Mouse (Mus musculus) embryonic facial prominence, embryonic 12.5 days (tissue): Measurements from ENCODE around the gene Dcx. TPM values are rescaled to one million over a fixed set of nuclear protein-coding genes. Genes with fewer than 3 reads are reported as not detected.
A peak's percentile ranks its signal among the peaks of the same experiment; 100 is the strongest.

Experiments
- ATAC-seq: fragments of 200-750 bp; cut with Nextera tagmentation; 2 replicates; pipeline ENCODE4 v1.8.0; 2017; ENCODE audit not compliant: insufficient number of reproducible peaks, insufficient read depth, low FRiP score, low TSS enrichment
- H3K27ac ChIP-seq: fragments of 300-500 bp; sonication (generic); 2 replicates; pipeline ENCODE4 v1.5.1; 2016; ENCODE audit warnings: mild to moderate bottlenecking
- H3K27me3 ChIP-seq: fragments of 300-500 bp; sonication (generic); 2 replicates; pipeline ENCODE4 v1.6.1; 2016; ENCODE audit warnings: mild to moderate bottlenecking, moderate library complexity
- H3K36me3 ChIP-seq: fragments of 300-500 bp; sonication (generic); 2 replicates; pipeline ENCODE4 v1.6.1; 2016; ENCODE audit warnings: mild to moderate bottlenecking
- H3K4me1 ChIP-seq: fragments of 300-500 bp; sonication (generic); 2 replicates; pipeline ENCODE4 v1.6.1; 2016
- H3K4me2 ChIP-seq: fragments of 300-500 bp; sonication (generic); replicated peaks from 2 replicates; pipeline ENCODE4 v1.6.1; 2016; ENCODE audit warnings: mild to moderate bottlenecking, moderate library complexity
- H3K4me3 ChIP-seq: fragments of 300-500 bp; sonication (generic); 2 replicates; pipeline ENCODE4 v1.5.1; 2016; ENCODE audit warnings: mild to moderate bottlenecking
- H3K9ac ChIP-seq: fragments of 300-500 bp; sonication (generic); 2 replicates; pipeline ENCODE4 v1.6.1; 2016; ENCODE audit warnings: mild to moderate bottlenecking, moderate library complexity
- H3K9me3 ChIP-seq: fragments of 300-500 bp; sonication (generic); 2 replicates; pipeline ENCODE4 v1.6.1; 2016; ENCODE audit warnings: mild to moderate bottlenecking, moderate library complexity
- WGBS: fragments of 180-500 bp; shearing (Covaris S2); methylation state at CpG from one replicate; pipeline ENCODE4 v1.1.7; 2016; 5-methylcytosine and 5-hydroxymethylcytosine counted together
- polyA plus RNA-seq: library from polyadenylated mRNA; unstranded; fragments of >200 nt; fragmentation: Nextera tagmentation; extraction: Ambion mirVana; gene quantifications from 2 replicates; pipeline ENCODE4 v1.2.1, GENCODE M21; 2016

The Dcx gene
- 17.4 and 18.1 TPM in 2 replicates for polyA plus RNA-seq

DNA sequence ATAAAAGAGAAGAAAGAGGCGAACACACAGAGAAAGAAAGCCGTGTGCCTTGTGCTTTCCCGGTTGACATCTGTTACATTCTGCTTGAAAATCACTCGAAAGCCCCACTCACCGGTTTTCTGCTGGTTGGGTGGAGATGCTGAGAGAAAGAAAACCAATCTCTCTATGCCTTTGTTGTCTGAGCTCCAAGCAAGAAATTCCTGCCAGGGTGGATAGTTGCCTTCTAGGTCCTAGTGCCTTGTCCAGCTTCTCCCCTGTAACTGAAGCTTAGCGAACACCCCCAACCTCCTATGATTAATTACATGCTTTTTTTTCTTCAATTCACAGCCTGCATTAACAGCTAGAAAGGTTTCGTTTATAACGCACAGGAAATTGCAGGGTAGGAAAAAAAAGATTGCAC, at the start of gene Dcx:
Dcx (minus strand) TSS at position 354 of the 400 bp plus-strand sequence.
- ATAC-seq, result no peak
- 56% methylated on average over 8 of the region's 8 CpGs for WGBS
- Histone ChIP-seq H3K27me3 (no peaks in the 10 kb centered on the region), H3K36me3 (no peaks in the 10 kb centered on the region), H3K9ac (no peak within 1 kb of the TSS), H3K27ac (no peak within 1 kb of the TSS), H3K4me1 (no peaks in the 10 kb centered on the region), H3K4me3 (no peak within 1 kb of the TSS), H3K9me3 (no peaks in the 10 kb centered on the region), H3K4me2 (no peak within 1 kb of the TSS)

- peak; percentile 87 for ATAC-seq
- no peak overlapping the region for H3K4me3 ChIP-seq
- H3K4me2 ChIP-seq, result no peak overlapping the region
- no peaks in the 10 kb centered on the region for H3K4me1 ChIP-seq
- no peak overlapping the region for H3K27ac ChIP-seq
- H3K36me3 ChIP-seq, result no peaks in the 10 kb centered on the region
- H3K9ac ChIP-seq, result no peak overlapping the region
- 38% methylated on average over 6 of the region's 6 CpGs for WGBS
- H3K9me3 ChIP-seq, result no peaks in the 10 kb centered on the region
- no peaks in the 10 kb centered on the region for H3K27me3 ChIP-seq
These were observed 33.1 kb upstream of the Dcx start for GRCm38 (mm10) chrX:143966249-143966648.

GRCm38 (mm10) chrX:143933671-143934070, 560 bp upstream of the Dcx start:
- Histone ChIP-seq H3K36me3 (no peaks in the 10 kb centered on the region), H3K4me2 (no peak overlapping the region), H3K27me3 (no peaks in the 10 kb centered on the region), H3K9ac (no peak overlapping the region), H3K9me3 (no peaks in the 10 kb centered on the region), H3K27ac (no peak overlapping the region), H3K4me3 (no peak overlapping the region), H3K4me1 (no peaks in the 10 kb centered on the region)
- 89% methylated on average over 2 of the region's 2 CpGs for WGBS
- ATAC-seq, result no peak

- WGBS, result 57% methylated on average over 1 of the region's 1 CpGs
- H3K9me3 ChIP-seq, result no peaks in the 10 kb centered on the region
- no peak for ATAC-seq
- H3K9ac ChIP-seq, result no peak overlapping the region
- no peaks in the 10 kb centered on the region for H3K27me3 ChIP-seq
- no peaks in the 10 kb centered on the region for H3K4me1 ChIP-seq
- H3K27ac ChIP-seq, result no peak overlapping the region
- no peak overlapping the region for H3K4me2 ChIP-seq
- H3K4me3 ChIP-seq, result no peak overlapping the region
- no peaks in the 10 kb centered on the region for H3K36me3 ChIP-seq
These were observed 581 bp downstream of the Dcx start for GRCm38 (mm10) chrX:143932530-143932929.

DNA sequence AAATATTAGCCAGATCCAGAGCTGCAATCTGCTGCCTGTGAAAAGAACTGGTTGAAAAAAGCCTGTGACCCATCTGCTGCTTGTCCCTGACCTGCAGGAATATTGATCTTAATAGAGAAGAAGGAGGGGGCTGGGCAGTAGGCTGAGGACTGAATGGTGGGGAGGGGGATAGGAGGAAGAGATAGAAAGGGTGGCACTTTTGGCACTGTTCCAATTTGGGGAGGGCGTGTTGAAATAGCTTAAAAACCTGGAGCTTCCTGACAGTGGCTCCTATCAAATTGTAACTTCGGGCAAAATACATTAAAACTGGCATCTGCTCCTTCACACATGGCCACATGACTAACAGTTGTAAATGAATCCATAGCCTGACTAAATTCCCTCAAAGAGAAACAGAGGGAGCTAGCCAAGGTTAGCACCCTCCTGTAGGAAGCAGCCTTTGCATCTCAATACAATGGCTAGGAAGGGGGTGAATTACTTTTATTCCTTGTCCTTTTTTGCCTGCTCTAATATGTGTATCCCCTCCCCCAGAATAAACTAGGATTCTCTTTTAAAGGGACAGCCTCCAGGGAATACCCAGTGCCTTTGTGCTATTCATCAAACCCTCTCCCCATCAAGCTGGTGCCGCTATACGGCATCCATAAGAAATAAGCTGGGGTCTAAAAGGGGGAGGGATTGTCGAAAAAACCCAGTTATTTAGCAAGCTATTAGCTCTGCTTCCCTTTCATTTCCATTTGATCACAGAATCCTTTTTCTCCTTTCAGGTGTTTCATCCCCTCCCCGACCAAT, 1.5 kb downstream of the Dcx start:
- Histone ChIP-seq H3K4me3 (no peak overlapping the region), H3K9ac (no peak overlapping the region), H3K4me1 (no peaks in the 10 kb centered on the region)

DNA sequence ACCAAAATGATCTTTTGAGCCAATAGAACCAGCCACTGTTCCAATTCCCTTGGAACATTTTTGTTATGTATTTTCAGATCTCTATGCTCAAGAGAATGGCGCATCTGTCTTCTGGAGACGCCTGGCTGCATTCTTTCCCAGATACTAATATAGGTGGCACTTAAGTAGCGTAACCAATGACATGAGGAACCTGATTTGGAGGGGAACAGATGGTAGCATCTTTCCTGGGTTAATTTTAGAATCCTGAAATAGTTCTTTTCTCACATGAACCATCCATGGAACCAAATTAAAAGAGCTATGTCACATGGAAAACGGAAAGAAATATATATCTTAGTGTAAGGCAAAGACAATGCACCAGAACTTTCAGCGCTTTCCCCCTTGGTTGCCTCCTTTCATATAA, 11.0 kb downstream of the Dcx start:
- H3K4me2 ChIP-seq, result no peak overlapping the region
- no peak for ATAC-seq
- 87% methylated on average over 5 of the region's 5 CpGs for WGBS
- no peaks in the 10 kb centered on the region for H3K9me3 ChIP-seq
- H3K27ac ChIP-seq, result no peak overlapping the region
- H3K4me3 ChIP-seq, result no peak overlapping the region
- no peaks in the 10 kb centered on the region for H3K27me3 ChIP-seq
- H3K9ac ChIP-seq, result no peak overlapping the region
- no peaks in the 10 kb centered on the region for H3K4me1 ChIP-seq
- no peaks in the 10 kb centered on the region for H3K36me3 ChIP-seq

More for the DNA sequence above, 1.5 kb downstream of the Dcx start:
- H3K9me3 ChIP-seq, result no peaks in the 10 kb centered on the region
- WGBS, result 51% methylated on average over 6 of the region's 6 CpGs
- H3K4me2 ChIP-seq, result no peak overlapping the region
- no peaks in the 10 kb centered on the region for H3K27me3 ChIP-seq
- no peak overlapping the region for H3K27ac ChIP-seq
- ATAC-seq, result no peak
- H3K36me3 ChIP-seq, result no peaks in the 10 kb centered on the region

- ATAC-seq, result 0 out of 2 replicates have a peak, but pooled peaks have one; percentile 22
- H3K27ac ChIP-seq, result no peak overlapping the region
- no peaks in the 10 kb centered on the region for H3K36me3 ChIP-seq
- no peak overlapping the region for H3K4me2 ChIP-seq
- H3K9ac ChIP-seq, result no peak overlapping the region
- no peak overlapping the region for H3K4me3 ChIP-seq
- no peaks in the 10 kb centered on the region for H3K4me1 ChIP-seq
- 39% methylated on average over 3 of the region's 3 CpGs for WGBS
- H3K9me3 ChIP-seq, result no peaks in the 10 kb centered on the region
- H3K27me3 ChIP-seq, result 0 out of 2 replicates have a peak, but pooled peaks cover 3% of the 10 kb centered on the region
These were observed 26.2 kb downstream of the Dcx start for GRCm38 (mm10) chrX:143906699-143907471.

DNA sequence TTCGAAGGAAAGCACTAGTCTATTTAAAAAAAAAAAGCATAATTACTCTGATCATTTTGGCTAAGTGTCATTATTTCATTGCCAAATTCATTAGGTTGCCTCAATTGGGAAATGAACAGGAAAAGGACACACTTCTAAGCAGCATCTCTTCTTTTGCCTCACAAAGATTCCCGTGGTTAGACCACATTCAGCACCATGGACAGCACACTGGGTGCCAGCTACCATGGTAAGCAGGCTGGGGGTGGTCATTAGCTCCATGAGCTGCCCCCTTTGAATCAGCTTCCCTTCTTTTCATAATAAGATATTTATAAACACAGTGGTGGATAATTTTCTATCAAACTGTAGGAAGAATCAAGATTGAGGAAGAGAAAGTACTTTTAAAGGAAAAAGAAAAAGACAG, 28.4 kb downstream of the Dcx start:
- no peak overlapping the region for H3K4me3 ChIP-seq
- H3K9ac ChIP-seq, result no peak overlapping the region
- no peak overlapping the region for H3K4me2 ChIP-seq
- no peaks in the 10 kb centered on the region for H3K9me3 ChIP-seq
- H3K36me3 ChIP-seq, result no peaks in the 10 kb centered on the region
- H3K4me1 ChIP-seq, result no peaks in the 10 kb centered on the region
- WGBS, result 27% methylated on average over 2 of the region's 2 CpGs
- no peak overlapping the region for H3K27ac ChIP-seq
- ATAC-seq, result no peak
- 0 out of 2 replicates have a peak, but pooled peaks cover 3% of the 10 kb centered on the region for H3K27me3 ChIP-seq

GRCm38 (mm10) chrX:143902300-143902699, 30.8 kb downstream of the Dcx start:
- no peak for ATAC-seq
- H3K4me3 ChIP-seq, result no peak overlapping the region
- H3K36me3 ChIP-seq, result no peaks in the 10 kb centered on the region
- WGBS, result 58% methylated on average over 8 of the region's 8 CpGs
- 0 out of 2 replicates have a peak, but pooled peaks cover 3% of the 10 kb centered on the region for H3K27me3 ChIP-seq
- no peaks in the 10 kb centered on the region for H3K4me1 ChIP-seq
- no peak overlapping the region for H3K27ac ChIP-seq
- no peak overlapping the region for H3K9ac ChIP-seq
- no peak overlapping the region for H3K4me2 ChIP-seq
- no peaks in the 10 kb centered on the region for H3K9me3 ChIP-seq

DNA sequence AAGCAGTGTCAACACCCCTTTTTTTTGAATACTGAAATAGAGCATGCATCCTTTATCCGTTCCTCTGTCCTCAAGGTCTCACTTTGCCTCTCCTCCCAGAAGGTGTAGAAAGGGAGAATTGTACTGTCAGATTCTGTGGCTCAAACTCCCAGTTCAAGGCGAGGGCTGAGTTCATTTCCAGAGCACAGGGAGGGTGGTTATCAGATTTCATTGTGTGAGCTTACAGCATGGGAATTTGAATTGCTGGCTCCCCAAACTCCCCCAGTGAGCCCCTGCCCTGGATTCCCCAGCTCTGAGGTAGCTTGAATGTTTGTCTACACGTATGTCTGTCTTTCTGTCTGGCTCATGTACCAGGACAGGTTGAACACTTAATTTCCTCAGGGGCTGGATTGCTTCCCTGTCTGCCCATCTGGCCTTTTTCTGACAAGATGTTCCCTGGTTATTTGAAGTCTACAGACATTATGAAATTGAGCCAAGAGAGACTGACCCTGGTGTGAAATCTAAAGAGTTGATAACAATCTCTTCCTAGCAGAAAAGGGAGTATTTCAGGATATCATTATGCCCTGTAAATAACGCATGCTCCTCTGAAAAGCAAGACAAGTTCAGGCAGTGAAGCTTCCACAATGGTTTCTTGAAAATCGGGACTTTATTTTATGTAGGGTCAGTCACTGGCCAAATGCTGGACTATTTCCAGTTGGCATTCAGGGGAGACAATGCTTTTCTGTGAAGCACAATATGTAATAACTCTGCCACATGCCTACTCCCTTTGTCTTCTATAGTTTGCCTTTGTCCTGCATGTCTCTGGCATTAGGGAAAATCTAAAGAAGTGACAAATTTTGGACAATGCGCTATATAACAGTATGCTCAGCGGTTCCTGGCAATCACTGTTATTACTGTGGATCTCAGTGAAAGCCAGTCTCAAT, 35.5 kb downstream of the Dcx start:
- Histone ChIP-seq H3K4me2 (no peak overlapping the region), H3K9me3 (no peaks in the 10 kb centered on the region), H3K27ac (no peak overlapping the region), H3K36me3 (no peaks in the 10 kb centered on the region), H3K27me3 (0 out of 2 replicates have a peak, but pooled peaks cover 6% of the 10 kb centered on the region), H3K9ac (no peak overlapping the region), H3K4me3 (no peak overlapping the region), H3K4me1 (no peaks in the 10 kb centered on the region)
- WGBS, result 57% methylated on average over 7 of the region's 7 CpGs
- ATAC-seq, result no peak

DNA sequence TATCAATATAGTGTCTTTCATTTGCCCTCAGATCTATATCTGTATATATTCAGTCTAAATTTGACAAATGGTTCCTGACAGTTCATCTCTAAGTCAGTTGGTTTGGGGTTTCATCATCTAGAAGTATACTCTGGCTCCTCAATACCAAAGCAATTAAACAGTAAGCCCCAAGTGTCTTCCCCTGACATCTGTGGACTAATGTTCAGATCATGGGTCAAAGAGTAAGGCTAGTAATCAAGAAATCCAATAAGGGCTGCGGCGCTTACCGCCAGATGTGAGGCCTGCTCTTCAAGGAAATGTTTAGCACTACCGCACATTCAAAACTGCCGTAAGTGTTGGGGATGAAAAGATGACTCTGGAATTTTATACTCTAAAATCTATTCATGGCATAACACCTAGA, 36.2 kb downstream of the Dcx start:
- no peak overlapping the region for H3K27ac ChIP-seq
- H3K9ac ChIP-seq, result no peak overlapping the region
- no peak overlapping the region for H3K4me3 ChIP-seq
- no peaks in the 10 kb centered on the region for H3K9me3 ChIP-seq
- WGBS, result 69% methylated on average over 5 of the region's 5 CpGs
- 0 out of 2 replicates have a peak, but pooled peaks cover 3% of the 10 kb centered on the region for H3K27me3 ChIP-seq
- no peaks in the 10 kb centered on the region for H3K36me3 ChIP-seq
- no peak overlapping the region for H3K4me2 ChIP-seq
- no peak for ATAC-seq
- no peaks in the 10 kb centered on the region for H3K4me1 ChIP-seq
